Mouse (Mus musculus) gastrocnemius, adult 18-20 months (tissue): ENCODE results near the gene Gm20696. TPM values are rescaled to one million over a fixed set of nuclear protein-coding genes. Genes with fewer than 3 reads are reported as not detected.
A peak's percentile ranks its signal among the peaks of the same experiment; 100 is the strongest.

Experiments used
- DNase-seq: peaks from one replicate; pipeline ENCODE4 v3.0.0; 2021; ENCODE audit warnings: low spot score
- total RNA-seq, 2 experiments: library from RNA; stranded (reverse); gene quantifications; 2 replicates each; pipeline ENCODE4 v1.2.3; 2021

Gm20696 gene
- total RNA-seq, 2 experiments from 2014 or later: 1.0 to 1.4 TPM

DNA sequence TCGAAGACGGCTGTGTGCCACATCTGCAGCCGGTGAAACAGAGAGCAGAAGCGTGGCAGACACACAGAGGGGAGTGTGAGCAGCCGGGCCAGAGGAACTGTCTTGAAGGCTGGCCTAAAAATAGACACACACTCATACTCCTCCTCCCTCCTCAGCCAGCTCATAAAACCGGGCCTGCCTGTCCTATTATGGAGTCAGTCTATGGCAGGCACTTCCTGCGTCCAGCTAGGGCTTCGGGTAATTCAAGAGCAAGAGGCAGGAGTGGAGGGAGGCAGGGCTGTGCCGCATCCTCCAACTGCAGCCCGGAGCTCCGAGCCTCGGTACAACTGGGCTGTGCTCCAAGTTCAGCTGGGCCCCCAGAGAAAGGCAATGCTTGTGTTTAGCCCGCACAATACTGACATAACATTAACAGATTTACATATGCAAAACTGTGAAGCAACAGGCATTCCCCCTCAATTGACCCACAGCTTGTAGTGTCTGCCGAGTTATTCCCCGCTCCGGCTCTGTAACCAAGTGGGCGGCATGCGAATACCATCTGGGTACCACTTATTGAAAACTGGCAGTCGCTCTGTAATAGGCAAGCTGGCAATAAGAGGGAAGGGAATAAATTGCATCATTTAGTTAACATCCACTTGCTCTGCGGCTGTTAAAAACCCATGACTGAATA, 181.2 kb downstream of the Gm20696 start:
- peak; percentile 88 for DNase-seq

DNA sequence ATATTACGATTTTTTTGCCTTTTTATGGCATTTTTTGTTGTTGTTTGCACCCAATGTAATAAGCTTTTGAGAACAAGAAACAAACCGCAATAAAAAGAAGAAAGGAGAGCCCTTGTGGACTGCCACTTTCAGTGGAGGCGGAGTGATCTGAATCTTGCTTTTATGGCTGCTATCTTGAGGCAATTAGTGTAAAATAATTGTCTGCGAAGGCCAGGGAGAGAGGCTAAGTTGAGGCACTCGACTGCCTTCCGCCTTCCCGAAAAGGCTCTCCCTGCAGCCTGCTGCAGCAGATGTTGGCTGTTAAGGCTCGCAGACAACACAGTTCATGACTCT, 181.7 kb downstream of the Gm20696 start:
- DNase-seq: no peak

DNA sequence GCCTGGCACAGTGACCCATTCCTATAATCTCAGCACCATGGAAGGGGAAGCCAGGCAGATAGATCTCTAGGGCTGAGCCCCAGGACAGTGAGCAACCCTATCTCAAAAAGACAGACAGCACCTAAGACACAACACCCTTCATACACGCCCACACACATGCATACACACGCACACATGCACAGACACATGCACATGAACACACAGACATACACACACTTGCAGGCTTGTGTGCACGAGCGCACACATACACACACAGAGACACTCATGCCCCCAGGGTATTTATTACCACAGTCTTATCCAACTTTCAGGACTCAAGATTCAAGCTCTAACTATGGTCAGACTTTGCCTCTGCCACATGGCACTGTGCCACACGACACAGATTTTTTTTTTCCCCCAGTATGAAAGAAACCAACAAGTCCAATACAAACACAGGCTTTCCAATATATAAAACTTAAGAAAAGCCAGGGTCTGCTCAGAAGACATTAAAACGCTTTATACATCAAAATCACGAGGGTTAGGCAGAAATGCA, 182.3 kb downstream of the Gm20696 start:
- DNase-seq: no peak

DNA sequence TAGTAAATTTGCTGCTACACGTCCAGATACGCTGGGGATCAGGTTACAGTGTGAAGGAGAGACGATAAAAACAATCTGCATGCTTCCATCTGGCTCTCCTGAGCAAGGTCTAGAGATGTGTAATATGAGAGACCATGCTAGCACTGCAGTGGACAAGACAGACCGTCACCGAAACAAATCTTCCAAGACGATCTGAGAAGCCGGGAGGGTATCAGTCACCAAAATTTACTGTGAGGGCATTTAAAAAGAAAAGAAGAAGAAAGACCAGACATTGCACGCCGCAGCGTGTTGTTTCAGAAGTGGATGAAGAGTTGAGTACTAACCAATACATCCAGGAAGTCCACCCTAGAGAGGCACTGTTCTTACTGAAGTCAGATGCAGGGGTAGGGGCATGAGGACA, 183.0 kb downstream of the Gm20696 start:
- no peak for DNase-seq

DNA sequence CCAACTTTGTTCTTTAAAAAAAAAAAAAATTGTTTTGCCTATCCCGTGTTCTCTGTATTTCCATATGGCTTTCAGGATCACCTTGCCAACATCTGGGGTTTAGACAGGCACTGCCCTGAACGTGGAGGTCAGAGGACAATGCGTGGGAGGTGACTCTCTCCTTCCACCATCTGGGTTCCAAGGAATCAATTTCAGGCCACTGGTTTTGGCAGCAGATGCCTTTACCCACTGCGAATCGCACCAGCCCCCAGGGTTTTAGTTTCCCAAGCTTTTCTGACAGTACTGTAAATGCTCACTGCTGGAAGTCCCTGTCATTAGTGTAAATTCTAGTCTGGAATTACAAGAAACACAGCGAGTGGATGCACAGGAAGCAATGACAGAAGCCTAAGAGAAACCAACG, 185.0 kb downstream of the Gm20696 start:
- DNase-seq: no peak

DNA sequence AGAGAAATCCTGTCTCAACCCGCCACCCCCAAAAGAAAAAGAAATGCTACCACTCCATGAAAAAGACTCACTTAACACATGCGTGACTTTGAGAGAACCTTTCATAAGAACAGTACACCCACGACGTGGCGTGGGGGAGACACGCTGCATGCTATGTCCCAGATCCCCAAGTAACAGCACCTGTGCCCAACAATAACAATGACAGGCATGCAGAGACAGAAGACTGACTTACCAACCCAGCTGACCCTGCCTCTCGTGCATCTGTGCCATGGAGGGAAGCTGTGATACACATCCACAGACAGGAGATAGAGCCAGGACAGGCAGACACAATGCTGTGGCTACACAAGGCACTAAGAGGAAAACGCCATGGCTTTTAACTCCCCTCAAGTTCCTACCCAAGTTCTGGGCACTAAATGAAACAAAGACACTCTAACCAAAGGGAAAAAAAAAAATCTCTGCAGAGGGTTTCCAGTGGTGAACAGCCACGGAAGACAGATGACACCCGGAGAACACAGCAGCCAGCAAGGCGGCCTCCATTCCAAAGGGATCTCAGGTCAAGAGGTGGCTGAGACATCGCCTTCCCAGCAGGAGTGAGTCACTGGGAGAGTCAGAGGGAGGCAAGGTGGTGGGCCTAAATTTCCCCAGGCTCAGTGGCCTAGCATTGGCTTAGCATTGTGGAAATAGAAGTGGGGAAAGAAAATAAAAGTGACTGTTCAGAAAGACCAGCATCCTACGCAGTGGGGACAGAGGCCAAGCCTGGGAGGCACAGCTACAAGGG, 187.5 kb downstream of the Gm20696 start:
- no peak for DNase-seq

DNA sequence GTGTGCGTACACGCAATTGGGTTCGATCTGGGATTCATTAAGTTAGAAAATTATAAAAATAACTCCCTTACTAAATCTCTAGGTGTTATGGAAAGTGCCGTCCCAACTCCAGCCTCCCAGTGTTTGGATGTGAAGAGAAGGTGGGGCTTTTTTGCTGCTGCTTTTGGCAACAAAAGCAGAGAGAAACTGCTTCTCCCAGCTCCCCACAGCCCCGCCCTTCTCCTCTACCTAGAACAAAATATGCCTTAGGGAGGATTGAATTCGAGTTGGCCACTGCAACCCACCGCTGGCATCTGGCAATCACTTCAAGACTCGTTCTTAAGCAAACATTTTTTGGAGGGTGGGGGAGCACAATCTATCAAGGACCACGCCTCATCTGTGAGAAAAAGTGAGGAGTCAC, 191.6 kb downstream of the Gm20696 start:
- DNase-seq: no peak

DNA sequence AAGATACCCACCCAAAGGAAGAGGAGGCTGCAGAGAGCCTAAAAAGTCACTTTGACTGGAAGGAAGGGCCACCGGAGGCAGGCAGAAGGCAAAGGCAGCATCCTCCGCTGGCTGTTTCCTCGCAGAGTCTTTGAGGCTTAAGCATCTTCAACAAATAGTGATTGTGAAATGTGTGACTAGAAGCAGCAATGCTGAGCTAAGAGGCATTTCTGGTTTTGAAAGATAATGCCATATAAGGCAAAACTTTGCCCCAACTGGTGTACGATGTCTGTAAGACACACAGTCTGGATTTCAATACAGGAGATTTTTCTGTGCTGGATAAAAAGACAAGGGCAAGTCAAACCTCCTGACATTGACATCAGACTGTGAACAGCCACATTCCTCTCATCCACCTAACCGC, 195.7 kb downstream of the Gm20696 start:
- no peak for DNase-seq

DNA sequence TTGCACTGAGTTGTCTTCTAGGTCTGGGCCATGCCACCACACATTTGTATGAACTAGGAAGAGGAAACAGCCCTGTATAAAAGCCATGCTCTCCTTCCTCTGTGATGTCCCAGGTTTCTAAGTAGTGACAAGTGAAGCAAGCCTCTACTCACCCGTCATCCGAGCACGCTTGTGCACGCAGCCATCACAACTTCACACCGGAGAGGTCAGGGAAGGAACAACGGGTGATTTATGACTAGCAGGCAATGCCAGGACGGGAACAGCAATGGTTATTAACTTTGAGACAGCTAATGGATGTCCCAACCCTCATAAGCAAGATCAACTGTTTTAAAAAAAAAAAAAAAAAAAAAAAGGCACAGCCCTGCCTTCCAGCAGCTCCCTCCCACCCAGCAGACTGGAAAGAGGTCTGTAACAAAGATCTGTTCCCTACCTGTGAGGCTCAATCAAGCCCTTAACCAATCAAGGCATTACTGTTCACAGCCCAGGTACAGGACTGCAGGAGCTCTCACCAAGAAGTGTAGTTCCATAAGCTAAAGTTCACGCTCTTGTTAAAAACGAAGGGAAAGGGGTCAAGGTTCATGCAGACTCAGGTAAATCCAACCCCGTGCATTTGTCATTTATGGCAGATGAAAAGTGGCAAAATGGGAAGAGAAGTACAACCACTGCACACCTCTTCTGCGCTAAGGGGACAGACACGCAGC, 197.3 kb downstream of the Gm20696 start:
- DNase-seq: no peak

DNA sequence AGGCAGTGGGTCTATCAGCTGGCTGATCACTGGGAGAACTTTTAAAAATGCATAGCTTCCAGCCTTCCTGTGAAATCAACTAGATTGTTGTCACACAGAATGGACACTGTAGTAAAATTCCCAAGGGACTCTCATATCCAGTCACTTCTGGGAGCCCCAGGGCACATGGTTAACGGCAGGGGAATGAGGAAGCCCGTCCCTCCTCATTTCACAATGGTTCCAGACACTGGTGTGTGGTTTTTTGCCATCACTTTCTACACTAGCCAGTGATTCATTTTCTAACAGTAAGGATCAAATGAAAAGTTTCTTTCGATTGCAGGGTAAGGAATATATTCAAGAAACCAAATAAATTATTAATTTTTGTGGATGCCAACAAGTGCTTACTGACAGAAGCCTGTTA, 198.8 kb downstream of the Gm20696 start:
- no peak for DNase-seq

DNA sequence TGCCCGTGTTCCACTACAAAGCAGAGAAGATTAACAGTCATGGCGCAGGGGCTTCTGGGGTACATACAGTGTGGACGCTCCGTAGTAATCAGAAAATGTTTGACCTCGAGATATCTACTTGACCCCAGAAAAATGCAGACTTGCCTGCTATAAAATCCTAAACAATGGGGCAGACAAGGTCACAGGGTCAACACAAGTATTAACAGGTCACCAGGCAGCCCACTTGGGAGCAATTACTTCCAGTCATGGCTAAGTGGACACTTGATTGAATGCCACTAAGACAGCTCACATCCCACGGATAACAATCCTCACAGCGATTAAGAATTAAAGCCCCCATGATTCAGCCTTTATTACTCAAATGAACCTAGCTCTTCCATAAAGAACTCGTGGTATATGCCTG, 199.5 kb downstream of the Gm20696 start:
- no peak for DNase-seq

DNA sequence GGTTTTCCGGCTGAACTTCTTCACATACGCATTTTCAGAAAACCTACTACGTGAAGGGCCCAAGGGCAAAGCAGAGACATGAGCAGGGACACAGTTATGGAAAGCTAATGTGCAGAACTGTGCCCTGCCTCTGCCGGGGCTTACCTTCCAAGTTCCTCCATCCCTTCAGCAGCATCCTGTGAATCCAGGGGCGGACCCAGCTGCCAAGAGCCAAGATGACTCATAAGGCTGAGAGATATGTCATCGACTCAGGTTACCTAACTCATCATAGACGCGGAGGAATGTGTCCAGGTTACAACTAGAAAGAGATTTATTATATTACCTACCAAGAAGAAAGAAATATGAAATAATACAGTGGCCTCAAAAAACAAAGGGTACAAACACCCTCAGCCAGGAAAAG, 200.2 kb downstream of the Gm20696 start:
- no peak for DNase-seq

DNA sequence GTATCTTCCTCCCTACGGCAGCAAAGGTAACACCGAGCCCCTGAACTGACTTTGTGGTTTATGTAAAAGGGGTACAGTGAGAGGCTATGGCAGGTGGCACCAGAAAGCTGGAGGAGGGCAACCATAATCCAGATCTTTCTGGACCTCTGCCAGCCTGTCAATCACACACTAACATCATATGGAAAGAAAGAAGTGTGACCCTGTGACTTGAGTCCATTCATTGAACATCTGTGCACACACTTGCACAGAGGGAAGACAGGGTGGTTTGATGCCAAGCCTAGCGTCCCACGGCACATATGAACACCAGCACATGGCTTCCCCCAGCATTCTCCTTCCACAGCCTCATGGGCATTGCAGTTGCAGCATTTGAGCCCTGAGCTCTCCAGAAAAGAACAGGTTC, 202.1 kb downstream of the Gm20696 start:
- no peak for DNase-seq

DNA sequence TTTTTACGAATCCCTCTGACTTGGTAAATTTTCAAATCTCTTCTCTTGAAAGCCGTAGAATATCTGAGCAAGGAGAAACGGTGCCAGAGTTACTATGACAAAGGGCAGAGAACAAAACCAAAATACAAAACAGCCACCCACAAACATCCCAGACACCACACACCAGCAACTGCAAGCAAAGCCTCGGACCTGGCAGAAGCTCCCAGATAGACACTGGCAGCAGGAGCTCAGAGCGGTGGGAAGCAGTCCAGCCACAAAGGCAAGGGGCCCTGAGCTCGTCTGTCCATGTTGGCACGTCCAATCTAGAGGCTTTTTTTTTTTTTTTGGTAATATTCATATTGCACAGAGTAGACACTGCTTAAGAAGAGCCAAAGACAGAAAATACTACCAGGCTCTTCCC, 202.7 kb downstream of the Gm20696 start:
- DNase-seq: no peak

DNA sequence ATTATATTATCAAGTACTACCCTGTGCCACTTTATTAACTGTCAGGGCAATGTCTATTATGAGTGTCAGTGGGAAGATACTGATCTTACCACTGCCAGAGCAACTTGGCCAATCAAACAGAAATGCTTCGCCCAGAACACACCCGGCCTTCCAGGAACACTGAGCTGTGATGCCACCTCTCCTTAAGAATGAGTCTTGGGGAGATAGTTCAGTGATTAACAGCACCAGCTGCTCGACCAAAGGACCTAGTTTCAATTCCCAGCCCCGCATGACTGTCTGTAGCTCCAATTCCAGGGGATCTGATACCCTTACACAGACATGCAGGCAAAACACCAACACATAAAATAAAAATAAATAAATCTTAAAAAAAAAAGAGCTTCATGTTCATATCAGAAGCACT, 207.8 kb downstream of the Gm20696 start:
- DNase-seq: peak; percentile 64

DNA sequence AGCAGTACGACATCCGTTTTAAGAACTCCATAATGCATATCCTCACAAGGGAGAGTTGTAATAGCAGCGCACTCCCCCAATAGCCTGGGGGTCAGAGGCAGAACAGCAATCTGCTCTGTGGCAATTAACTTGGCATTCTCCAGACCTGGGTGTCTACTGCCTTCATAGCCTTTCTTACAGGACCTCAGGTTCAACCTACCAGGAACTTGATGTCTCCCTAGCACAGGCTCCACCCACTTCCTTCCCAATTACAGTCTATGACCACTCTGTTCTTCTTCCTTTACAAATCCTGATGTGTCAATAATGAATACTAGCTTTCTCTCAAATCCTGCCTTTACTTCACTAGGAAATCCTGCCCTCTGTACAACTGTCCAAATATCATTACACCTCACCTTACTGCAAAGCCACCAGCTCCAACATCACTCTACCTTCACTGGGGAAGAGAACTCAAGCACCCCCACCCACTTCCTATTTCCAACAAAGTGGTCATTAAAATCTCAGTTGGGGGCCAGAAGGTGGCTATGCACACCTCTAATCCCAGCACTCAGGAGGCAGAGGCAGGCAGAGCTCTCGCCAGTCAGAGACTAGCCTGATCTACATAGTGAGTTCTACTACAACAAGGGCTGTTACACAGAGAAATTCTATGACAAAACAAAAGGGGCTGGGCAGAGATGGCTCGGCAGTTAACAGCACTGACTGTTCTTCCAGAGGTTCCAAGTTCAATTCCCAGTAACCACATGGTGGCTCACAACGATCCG, 212.7 kb downstream of the Gm20696 start:
- DNase-seq: no peak

DNA sequence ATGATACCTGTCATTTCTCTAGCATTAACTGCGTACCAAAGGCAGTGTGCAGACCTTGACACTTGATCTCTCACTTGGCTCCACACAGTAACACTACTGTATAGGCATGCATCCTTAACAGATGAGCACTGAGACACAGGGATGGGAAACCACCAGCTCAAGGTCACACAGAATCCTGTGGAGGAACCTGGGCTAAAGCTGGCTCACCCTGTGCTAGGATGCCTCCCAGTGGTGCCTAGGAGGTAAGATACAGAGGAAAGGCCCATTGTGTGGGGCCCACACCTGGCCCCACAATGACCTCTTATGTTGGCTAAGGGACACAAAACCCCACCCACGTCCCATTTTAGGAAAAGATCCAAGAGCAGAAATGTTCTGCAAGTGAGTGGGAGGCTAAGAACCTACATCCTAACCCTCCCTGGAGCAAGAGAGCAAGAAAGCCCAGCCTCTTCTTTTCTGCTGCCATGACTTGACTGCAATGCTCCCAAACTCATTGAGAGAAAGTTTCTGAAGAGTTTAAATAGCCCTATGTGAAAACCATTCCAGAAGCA, 213.9 kb downstream of the Gm20696 start:
- DNase-seq: no peak

DNA sequence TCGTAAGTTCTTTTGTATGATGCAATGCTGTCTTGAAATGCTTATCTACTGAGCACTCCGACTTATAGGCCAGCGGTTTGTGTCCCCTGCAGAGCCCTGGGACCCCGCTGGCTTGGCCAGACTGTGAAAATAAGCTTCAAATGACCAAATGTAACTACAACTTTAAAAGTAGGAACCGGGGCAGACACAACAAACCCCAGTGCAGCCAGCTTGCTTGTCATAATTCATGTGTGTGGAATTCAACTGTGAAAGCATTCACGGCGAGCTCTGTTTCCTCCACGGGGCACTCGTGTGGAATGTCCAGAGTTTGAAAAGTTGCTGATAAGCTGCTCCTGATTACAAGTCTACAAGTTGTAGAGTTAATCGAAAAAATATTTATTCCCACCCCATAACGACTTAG, 215.1 kb downstream of the Gm20696 start:
- no peak for DNase-seq

DNA sequence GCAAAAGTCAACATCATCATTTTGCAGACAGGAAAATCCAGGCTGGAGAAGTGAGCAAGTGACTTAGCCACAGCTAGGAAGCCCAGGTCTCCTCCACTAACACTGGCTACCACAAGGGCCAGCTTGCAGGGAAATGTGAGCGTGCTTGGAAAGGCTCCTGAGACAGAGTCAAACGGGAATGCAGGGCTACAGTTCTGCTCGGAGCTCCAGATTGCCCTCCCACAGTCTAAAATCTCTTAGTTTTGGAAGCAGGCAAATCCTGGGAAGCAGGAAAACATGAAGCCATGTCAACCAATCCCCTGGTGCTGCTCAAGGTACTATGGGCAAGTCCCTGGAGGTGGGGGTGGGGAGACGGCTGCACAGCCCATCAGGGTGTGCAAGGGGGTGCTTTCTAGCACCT, 219.2 kb downstream of the Gm20696 start:
- DNase-seq: no peak

DNA sequence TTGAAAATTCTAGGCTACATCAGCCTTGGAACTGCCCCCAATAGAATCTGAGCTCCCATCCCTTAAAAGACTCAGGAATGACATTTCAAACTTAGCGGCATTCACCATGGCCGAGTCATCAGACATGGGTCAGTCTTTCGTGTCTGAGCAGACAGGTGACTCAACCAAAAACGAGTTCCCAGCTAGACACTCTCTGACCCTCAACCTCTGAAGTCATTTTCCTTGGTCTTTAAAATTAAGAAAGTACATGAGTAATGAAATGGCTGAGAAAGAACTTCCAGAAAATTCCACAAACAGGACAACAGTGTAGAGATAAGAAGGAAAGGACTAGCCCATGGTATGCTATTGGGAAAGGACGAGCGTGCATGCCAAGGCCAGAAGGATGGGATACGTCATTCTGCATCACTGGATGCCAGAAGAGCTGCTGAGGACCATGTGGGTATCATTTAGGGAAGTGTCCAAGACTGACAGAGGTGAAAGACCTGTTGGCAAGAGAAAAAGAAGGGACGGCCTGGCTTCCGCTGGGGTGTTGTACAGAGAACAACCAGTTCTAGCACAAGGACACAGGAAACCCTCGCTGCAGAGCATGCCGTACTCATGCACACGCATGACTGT, 219.7 kb downstream of the Gm20696 start:
- DNase-seq: no peak

DNA sequence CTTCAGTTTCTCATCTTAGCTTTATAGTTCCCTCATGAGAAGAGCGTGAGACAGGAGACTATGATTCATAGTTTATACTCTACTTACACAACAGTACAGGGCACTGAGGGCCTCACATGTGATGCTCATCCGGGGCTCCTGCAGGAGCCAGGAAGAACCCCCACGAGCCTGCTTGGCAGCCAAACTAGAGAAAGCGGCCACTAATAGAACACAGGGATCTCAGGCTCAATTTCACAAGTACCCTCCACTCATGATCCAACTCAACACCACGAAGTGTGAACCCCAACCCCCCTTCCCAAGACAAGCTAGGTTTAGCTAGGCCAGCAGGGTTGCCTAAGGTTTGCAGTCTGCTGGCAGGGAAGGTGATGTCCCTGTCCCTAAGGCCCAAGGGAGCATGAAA, 223.1 kb downstream of the Gm20696 start:
- DNase-seq: peak; percentile 75
